Mouse (Mus musculus): ENCODE measurements at regions not wholly inside any gene's neighbourhood (a gene's known extent, or its start where the extent isn't known, plus 50 kb on each side); places are given as distances from the start of the nearest gene placed in this dataset.

GRCm38 (mm10) chr2:46179741-46180140 is 1062.5 kb upstream of the Zeb2 start:
- no peak for DNase-seq (ENCODE audit: low spot score in 2 of 2)

GRCm38 (mm10) chr2:46168488-46168887 is 1051.3 kb upstream of the Zeb2 start:
- no peak for DNase-seq (ENCODE audit: low spot score in 2 of 2)

GRCm38 (mm10) chr2:46149848-46150247 is 1032.7 kb upstream of the Zeb2 start:
- no peak for DNase-seq (ENCODE audit: low spot score in 2 of 2)

GRCm38 (mm10) chr2:46119871-46120270 is 1002.7 kb upstream of the Zeb2 start:
- no peak for DNase-seq (ENCODE audit: low spot score in 2 of 2)

- DNase-seq (ENCODE audit: low spot score in 2 of 2): no peak
Observed at GRCm38 (mm10) chr2:46106991-46107390, 989.8 kb upstream of the Zeb2 start.

GRCm38 (mm10) chr2:46065034-46065802 is 948.0 kb upstream of the Zeb2 start:
- no peak for DNase-seq (ENCODE audit: low spot score in 2 of 2)

- peak in 1 of 2 experiments; percentile 2 for DNase-seq (ENCODE audit: low spot score in 2 of 2)
Observed at GRCm38 (mm10) chr2:46055729-46056128, 938.5 kb upstream of the Zeb2 start.

- no peak for DNase-seq (ENCODE audit: low spot score in 2 of 2)
Observed at GRCm38 (mm10) chr2:46054902-46055301, 937.7 kb upstream of the Zeb2 start.

GRCm38 (mm10) chr2:46021854-46022253 is 904.7 kb upstream of the Zeb2 start:
- DNase-seq (ENCODE audit: low spot score in 2 of 2): no peak

- no peak for DNase-seq (ENCODE audit: low spot score in 2 of 2)
Observed at GRCm38 (mm10) chr2:46013771-46014269, 896.6 kb upstream of the Zeb2 start.

GRCm38 (mm10) chr2:46012716-46013115 is 895.5 kb upstream of the Zeb2 start:
- DNase-seq (ENCODE audit: low spot score in 2 of 2): no peak

- DNase-seq (ENCODE audit: low spot score in 2 of 2): no peak
Observed at GRCm38 (mm10) chr2:45975157-45975556, 858.0 kb upstream of the Zeb2 start.

GRCm38 (mm10) chr2:45968635-45969034 is 851.4 kb upstream of the Zeb2 start:
- no peak for DNase-seq (ENCODE audit: low spot score in 2 of 2)

- DNase-seq (ENCODE audit: low spot score in 2 of 2): no peak
Observed at GRCm38 (mm10) chr2:45956792-45957330, 839.7 kb upstream of the Zeb2 start.

GRCm38 (mm10) chr2:45948758-45949157 is 831.6 kb upstream of the Zeb2 start:
- DNase-seq (ENCODE audit: low spot score in 2 of 2): no peak

GRCm38 (mm10) chr2:45925791-45926480 is 808.7 kb upstream of the Zeb2 start:
- DNase-seq (ENCODE audit: low spot score in 2 of 2): no peak

GRCm38 (mm10) chr2:45908871-45909270 is 791.7 kb upstream of the Zeb2 start:
- DNase-seq (ENCODE audit: low spot score in 2 of 2): no peak

GRCm38 (mm10) chr2:45904623-45905235 is 787.5 kb upstream of the Zeb2 start:
- DNase-seq (ENCODE audit: low spot score in 2 of 2): no peak

GRCm38 (mm10) chr2:45904090-45904489 is 786.9 kb upstream of the Zeb2 start:
- DNase-seq (ENCODE audit: low spot score in 2 of 2): no peak

- DNase-seq (ENCODE audit: low spot score in 2 of 2): no peak
Observed at GRCm38 (mm10) chr2:45903350-45903749, 786.2 kb upstream of the Zeb2 start.

GRCm38 (mm10) chr2:45901892-45902291 is 784.7 kb upstream of the Zeb2 start:
- DNase-seq (ENCODE audit: low spot score in 2 of 2): no peak

- DNase-seq (ENCODE audit: low spot score in 2 of 2): no peak
Observed at GRCm38 (mm10) chr2:45884680-45885079, 767.5 kb upstream of the Zeb2 start.

Measured in spleen, postnatal 36 days (tissue).